Mouse (Mus musculus) thymus, postnatal 10 days (tissue): ENCODE measurements around the gene Ptpn6.

ENCODE experiments used
- DNase-seq, 2 experiments: peaks; one replicate each; pipeline ENCODE4 v3.0.0; 2021; ENCODE audit warnings: low spot score in 2 of 2

Ptpn6 gene

GRCm38 (mm10) chr6:124755831-124756595 lies 17.5 kb upstream of the Ptpn6 start, which contains the start of the genes Gm45234 and Atn1:
TSS of gene Gm45234 (minus strand) at chr6:124756021.
TSS of gene Atn1 (minus strand) at chr6:124756524.
- DNase-seq: no peak

DNA sequence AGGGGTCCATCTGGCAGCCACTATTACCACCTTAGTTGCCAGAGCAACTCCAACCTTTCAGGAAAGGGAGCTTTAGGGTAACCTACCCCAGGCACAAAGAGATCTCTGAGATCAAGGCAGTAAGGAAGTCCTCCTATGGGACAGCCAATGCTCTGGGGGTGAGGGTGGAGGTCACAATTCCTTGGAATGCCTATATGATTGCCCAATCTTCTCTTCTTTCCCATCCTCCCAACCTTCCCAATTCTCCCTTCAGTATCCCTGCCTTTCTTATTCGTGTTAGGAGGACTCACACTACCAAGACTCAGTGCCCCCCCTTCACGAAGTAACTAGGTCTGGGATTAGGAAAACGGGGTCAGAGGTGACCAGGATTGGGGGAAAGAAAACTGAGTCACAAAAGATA lies 16.8 kb upstream of the Ptpn6 start:
- no peak for DNase-seq

DNA sequence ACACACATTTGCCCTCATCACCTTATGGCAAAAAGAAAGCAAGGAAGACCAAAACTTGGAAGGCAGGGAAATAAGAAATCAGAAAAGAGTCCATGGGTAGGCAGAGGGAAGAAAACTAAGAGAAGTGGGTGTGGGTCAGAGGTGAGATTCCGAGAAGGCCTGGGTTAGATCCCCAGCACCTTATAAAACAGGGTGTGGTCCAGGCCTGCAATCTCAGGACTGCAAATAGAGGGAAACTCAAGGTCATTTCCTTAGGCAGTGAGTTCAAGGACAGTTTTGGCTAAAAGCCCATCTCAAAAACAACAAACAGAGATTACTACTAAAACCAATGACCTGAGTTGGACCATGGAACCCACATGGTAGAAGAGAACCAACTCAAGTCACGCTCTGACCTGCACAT lies 15.3 kb upstream of the Ptpn6 start:
- DNase-seq: no peak

DNA sequence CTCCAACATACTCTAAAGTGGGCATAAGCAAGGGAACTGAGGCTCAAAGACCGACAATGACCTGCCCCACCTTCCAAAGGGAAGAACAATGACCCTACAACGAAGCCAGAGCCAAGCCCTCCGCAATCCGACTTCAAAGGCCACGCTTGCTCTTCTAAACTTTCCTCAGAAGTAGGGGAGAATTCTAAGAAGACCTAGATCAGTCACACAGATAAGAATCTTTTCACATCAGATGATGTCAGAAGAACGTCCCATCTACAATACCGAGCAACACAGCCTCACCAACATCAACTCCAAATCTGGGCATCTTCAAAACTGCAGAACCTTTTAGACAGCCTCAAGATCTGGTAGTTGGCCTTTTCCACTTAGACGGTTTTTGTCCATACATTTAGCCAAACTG lies 11.9 kb upstream of the Ptpn6 start:
- no peak for DNase-seq

- DNase-seq: no peak
Measured at GRCm38 (mm10) chr6:124746654-124747632, 8.4 kb upstream of the Ptpn6 start.

DNA sequence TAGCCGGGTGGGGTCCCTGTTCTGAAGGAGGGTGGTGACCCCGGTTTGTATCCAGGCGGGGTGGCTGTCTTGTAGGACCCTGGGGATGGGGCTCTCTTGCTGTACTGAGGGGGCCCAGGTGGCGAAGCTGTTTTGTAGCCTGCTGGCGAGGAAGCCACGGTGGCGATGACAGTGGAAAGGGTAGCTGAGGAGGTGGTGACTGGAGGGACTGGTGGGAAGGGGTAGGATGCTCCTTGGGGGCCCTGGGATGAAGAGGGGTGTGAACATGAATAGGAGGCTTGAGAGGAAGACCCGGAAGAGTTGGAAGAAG lies 7.7 kb upstream of the Ptpn6 start:
- DNase-seq: no peak

GRCm38 (mm10) chr6:124745490-124746295 lies 7.2 kb upstream of the Ptpn6 start:
- DNase-seq: peak; percentile 90 to 94

- DNase-seq: peak in 1 of 2 experiments; percentile 47
Measured at GRCm38 (mm10) chr6:124744755-124745321, 6.3 kb upstream of the Ptpn6 start.

DNA sequence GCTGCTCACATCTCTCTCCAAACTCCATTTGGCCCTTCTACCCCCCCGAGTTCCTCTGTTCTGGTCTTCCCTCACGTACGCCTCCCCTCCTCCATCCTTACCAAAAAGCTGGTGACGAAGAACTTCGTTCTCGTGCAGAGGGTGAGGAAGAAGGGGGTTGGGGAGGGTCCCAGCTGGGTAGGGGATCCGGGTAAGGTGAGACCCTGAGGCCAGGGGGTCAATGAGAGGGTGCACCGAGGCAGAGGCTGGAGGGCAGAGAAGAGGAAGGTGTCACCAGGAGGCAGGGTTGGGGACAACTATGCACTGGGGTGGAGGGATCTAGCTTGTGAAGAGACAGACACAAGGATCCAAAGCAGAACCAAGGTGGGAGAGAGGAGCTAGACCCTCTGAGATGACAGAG lies 5.1 kb upstream of the Ptpn6 start:
- no peak for DNase-seq

DNA sequence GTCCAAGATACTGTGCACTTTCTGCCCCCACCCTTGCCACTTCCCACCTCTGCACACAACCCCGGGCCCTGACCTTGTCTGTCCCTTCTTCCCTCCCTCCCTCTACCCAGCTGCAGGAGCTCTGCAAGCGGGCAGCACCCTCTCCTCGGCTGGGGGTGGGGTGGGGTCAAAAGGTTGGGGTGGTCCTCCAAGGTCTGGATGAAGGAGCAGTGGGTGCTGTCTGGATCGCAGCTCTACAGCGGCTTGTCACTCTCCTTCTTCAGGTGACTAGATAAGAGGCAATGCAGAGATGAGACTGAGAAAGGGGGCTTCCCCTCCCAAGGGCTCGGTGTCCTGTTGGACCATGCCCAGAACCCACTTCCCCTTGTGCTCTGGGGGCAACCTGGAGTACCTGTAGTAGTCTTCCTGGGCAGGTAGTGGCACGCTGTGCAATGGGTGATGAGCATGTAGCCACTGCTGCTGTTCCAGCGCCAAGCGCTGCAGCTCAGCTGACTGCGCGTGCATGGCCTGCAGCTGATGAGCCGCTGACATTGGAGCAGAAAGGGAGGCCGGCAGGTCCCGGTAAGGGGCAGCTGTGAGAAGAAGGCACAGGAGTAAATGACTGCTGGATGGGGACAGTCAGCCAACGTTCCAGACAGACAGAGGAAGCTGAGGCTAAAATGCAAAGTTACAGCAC lies 4.5 kb upstream of the Ptpn6 start:
- DNase-seq: no peak

GRCm38 (mm10) chr6:124741842-124742241 lies 3.3 kb upstream of the Ptpn6 start:
- DNase-seq: no peak

- peak; percentile 91 to 93 for DNase-seq
Measured at GRCm38 (mm10) chr6:124740888-124741761, 2.6 kb upstream of the Ptpn6 start, which contains the start of gene Grcc10. TSS of gene Grcc10 (minus strand) at chr6:124741374.

DNA sequence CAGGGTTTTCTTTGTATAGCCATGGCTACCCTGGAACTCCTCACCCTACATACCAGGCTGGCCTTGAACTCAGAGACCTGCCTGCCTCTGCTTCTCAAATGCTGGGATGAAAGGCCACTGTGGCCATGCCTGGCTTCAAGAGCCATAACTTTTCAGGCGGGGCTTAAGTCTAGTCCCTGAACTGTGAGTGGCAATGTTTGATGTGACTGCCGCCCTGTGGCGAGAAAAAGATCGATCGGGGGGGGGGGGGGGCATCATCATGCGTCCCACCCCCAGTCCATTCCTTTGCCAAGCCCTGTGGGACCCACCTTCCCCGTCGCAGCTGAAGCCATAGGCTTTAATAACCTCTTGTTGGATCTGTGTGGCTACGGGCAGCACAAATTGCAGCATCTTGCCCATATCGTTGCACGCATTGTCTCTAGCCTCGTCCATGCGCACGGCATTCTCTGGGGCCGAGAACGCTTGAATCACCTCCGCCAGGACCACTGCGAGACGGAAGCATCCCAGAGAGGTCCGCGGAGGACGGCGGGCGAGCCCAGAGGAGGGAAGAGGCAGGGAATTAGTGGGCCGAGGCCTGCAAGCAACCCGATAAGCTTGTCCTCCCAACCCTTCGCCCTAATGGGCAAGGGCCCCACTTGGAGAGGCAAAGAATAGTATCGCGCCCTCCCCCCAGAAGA lies 1.8 kb upstream of the Ptpn6 start:
- DNase-seq: peak; percentile 54 to 56

DNA sequence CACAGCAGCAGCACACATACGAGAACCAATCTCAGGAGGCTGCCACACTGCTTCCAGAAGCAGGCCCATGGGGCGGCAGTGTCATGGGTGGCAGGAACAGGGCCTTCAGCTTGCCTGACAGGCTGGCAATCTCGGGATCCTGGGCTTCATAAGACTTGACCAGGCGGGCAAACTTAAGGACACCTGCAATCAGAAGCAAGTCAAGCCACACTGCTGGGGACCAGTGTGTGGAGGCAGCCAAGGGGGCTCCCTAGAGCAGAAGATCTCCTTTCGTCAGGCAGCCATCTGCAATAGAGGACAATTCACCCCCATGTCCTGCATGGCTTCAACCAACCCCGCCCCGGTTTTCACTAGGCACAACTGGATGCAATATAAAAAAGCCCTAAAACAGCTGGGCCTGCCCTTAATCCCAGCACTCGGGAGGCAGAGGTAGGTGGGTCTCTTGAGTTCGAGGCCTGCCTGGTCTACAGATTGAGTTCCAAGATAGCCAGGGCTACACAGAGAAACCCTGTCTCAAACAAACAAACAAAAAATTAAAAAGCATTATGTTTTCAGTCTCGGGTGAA lies 800 bp upstream of the Ptpn6 start:
- no peak for DNase-seq

- no peak for DNase-seq
Measured at GRCm38 (mm10) chr6:124737040-124737439, 1.5 kb downstream of the Ptpn6 start.

- no peak for DNase-seq
Measured at GRCm38 (mm10) chr6:124734417-124734816, 4.1 kb downstream of the Ptpn6 start.

GRCm38 (mm10) chr6:124732476-124733370 lies 5.8 kb downstream of the Ptpn6 start:
- peak; percentile 80 to 83 for DNase-seq

- DNase-seq: no peak
Measured at GRCm38 (mm10) chr6:124731038-124731437, 7.5 kb downstream of the Ptpn6 start.
